Mouse (Mus musculus): ENCODE measurements around the gene Fam83g. TPM values are rescaled to one million over a fixed set of nuclear protein-coding genes. Genes with fewer than 3 reads are reported as not detected.

Fam83g gene
- total and polyA plus RNA-seq, 3 experiments = 19.1 to 63.7 (median 19.2) TPM

GRCm38 (mm10) chr11:61702494-61702893, 18.6 kb downstream of the Fam83g start:
- in situ Hi-C loops (cut with MboI; ENCODE audit: low pct_ligation_motif_present, low pct_unique_long_range_greater_than_20kb, low sequenced_read_pairs) (loop anchor here (5.0 kb wide), 1 partner anchor 35 kb away; no protein-coding TSS in a partner anchor), dilution Hi-C loops (cut with MboI; ENCODE audit: extremely low pct_ligation_motif_present, extremely low pct_unique_long_range_greater_than_20kb, low sequenced_read_pairs) (no loop called here)
- no peaks in the 10 kb centered on the region for H3K9me3 ChIP-seq (replicated peaks; ENCODE audit: low read length)
- DNase-seq (ENCODE audit: extremely low read depth) = no peak
- no peak overlapping the region for H3K9ac ChIP-seq (ENCODE audit: insufficient read depth, low read depth)
- H3K36me3 ChIP-seq (replicated peaks in 1 of 2; ENCODE audit: control insufficient read depth in 1 of 2, insufficient read depth in 1 of 2, low read length in 1 of 2) = peaks cover 88 to 96% of the 10 kb centered on the region in 2 experiments
- peaks cover 5% of the 10 kb centered on the region; the same call in 1 of the 2 replicates for H3K79me2 ChIP-seq (replicated peaks; ENCODE audit: control insufficient read depth, extremely low read depth, insufficient read depth, poor library complexity, severe bottlenecking)
- no peak for TF ChIP-seq E2F4 (IDR thresholded peaks at IDR 0.05; ENCODE audit: insufficient replicate concordance, low read depth, low read length)
- no peak for TF ChIP-seq CHD1 (IDR thresholded peaks at IDR 0.05; ENCODE audit: low read depth, low read length)
- TF ChIP-seq NELFE (IDR thresholded peaks at IDR 0.05; ENCODE audit: low read depth, low read length) = no peak
- TF ChIP-seq USF2 (conservative IDR thresholded peaks at IDR 0.05; ENCODE audit: low read depth, low read length) = no peak
- no peak for TF ChIP-seq EP300 (IDR thresholded peaks at IDR 0.05; ENCODE audit: low read length)
- TF ChIP-seq SIN3A (IDR thresholded peaks at IDR 0.05; ENCODE audit: low read length) = no peak
- no peak for TF ChIP-seq SMC3 (IDR thresholded peaks at IDR 0.05; ENCODE audit: low read depth, low read length)
- no peak for TF ChIP-seq TCF12 (IDR thresholded peaks at IDR 0.05; ENCODE audit: low read depth, low read length)
- TF ChIP-seq CHD2 (IDR thresholded peaks at IDR 0.05; ENCODE audit: low read length) = no peak
- TF ChIP-seq GABPA (IDR thresholded peaks at IDR 0.05; ENCODE audit: insufficient replicate concordance, low read depth, low read length) = no peak
- TF ChIP-seq MAZ (IDR thresholded peaks at IDR 0.05; ENCODE audit: low read depth, low read length) = no peak
- TF ChIP-seq MXI1 (IDR thresholded peaks at IDR 0.05; ENCODE audit: low read depth, low read length) = no peak
- no peak for TF ChIP-seq JUND (conservative IDR thresholded peaks at IDR 0.05; ENCODE audit: low read depth, low read length)
- TF ChIP-seq HCFC1 (IDR thresholded peaks at IDR 0.05; ENCODE audit: low read depth, low read length) = no peak
- TF ChIP-seq NRF1 (IDR thresholded peaks at IDR 0.05; ENCODE audit: low read depth, low read length) = no peak
- no peaks in the 10 kb centered on the region for H3K27me3 ChIP-seq (replicated peaks)
- H3K27ac ChIP-seq (ENCODE audit: insufficient read depth, low read depth) = no peak overlapping the region
- H3K4me2 ChIP-seq (ENCODE audit: insufficient read depth, low read depth, poor library complexity, severe bottlenecking) = no peak overlapping the region
- H3K4me1 ChIP-seq (ENCODE audit: control insufficient read depth in 1 of 2, insufficient read depth in 2 of 2) = peaks cover 48 to 100% of the 10 kb centered on the region in 2 experiments
- no peak overlapping the region for H3K4me3 ChIP-seq (replicated peaks in 1 of 3; ENCODE audit: low read depth in 2 of 3, low read length in 2 of 3, poor library complexity in 1 of 3)

DNA sequence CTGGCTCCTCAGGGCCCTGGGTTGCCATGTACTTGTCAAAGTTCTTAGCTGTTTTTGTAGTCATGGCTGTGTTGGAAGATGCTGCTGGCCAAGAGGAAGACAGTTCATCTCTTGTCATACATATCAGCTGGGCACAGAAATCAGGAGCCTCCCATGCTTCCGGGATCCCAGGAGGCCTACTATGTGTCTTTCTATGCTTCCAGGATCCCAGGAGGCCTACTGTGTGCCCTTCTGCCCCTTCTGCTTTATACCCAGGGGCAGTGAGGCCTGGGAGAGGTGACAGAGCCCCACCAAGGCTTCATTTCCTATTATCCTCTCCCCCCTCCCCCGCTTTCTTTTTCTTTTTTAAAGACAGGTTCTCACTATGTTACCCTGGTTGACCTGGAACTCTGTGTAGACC, 21.7 kb downstream of the Fam83g start:
- no peaks in the 10 kb centered on the region for H3K27me3 ChIP-seq (replicated peaks)

More for the DNA sequence above, 21.7 kb downstream of the Fam83g start:
- no peak for DNase-seq (ENCODE audit: extremely low read depth)
- Histone ChIP-seq H3K9me3 (replicated peaks; ENCODE audit: low read length) (no peaks in the 10 kb centered on the region), H3K79me2 (replicated peaks; ENCODE audit: control insufficient read depth, extremely low read depth, insufficient read depth, poor library complexity, severe bottlenecking) (no peaks in the 10 kb centered on the region), H3K36me3 (replicated peaks in 1 of 2; ENCODE audit: control insufficient read depth in 1 of 2, insufficient read depth in 1 of 2, low read length in 1 of 2) (peaks cover 74 to 81% of the 10 kb centered on the region in 2 experiments), H3K4me3 (replicated peaks in 1 of 3; ENCODE audit: low read depth in 2 of 3, low read length in 2 of 3, poor library complexity in 1 of 3) (no peak overlapping the region), H3K4me2 (ENCODE audit: insufficient read depth, low read depth, poor library complexity, severe bottlenecking) (no peak overlapping the region), H3K27ac (ENCODE audit: insufficient read depth, low read depth) (no peak overlapping the region), H3K4me1 (ENCODE audit: control insufficient read depth in 1 of 2, insufficient read depth in 2 of 2) (peaks cover 46 to 100% of the 10 kb centered on the region in 2 experiments), H3K9ac (ENCODE audit: insufficient read depth, low read depth) (no peak overlapping the region)
- TF ChIP-seq ZKSCAN1 (IDR thresholded peaks at IDR 0.05; ENCODE audit: borderline replicate concordance, low read depth, low read length) = peak; percentile 67
- no peak for TF ChIP-seq KAT2A (IDR thresholded peaks at IDR 0.05; ENCODE audit: insufficient replicate concordance, low read length)
- dilution Hi-C loops (cut with MboI; ENCODE audit: extremely low pct_ligation_motif_present, extremely low pct_unique_long_range_greater_than_20kb, low sequenced_read_pairs) (no loop called here), in situ Hi-C loops (cut with MboI; ENCODE audit: low pct_ligation_motif_present, low pct_unique_long_range_greater_than_20kb, low sequenced_read_pairs) (no loop called here)

Measured in CH12.LX (cell line).